Comparison of ENCODE assay signal across 13 mouse cellular contexts in genomic region chr5:43218847-43219132, GRCm38 (mm10). TPM values are rescaled to one million over a fixed set of nuclear protein-coding genes. Genes with fewer than 3 reads are reported as not detected.
DNase-seq lines count a peak whose midpoint lies in the region; ATAC-seq and TF ChIP-seq lines count a peak whose summit lies in the region.
"Had no signal": no experiment of that assay in that cellular context is flagged by ENCODE, and none has a peak within 500 bp of the region (broad histone marks: within the 10 kb centered on the region; RNA-seq: fewer than 3 reads in every experiment).

No protein-coding gene starts in this region.

- 2% methylated on average over 1 of the region's 1 CpGs for WGBS in heart, embryonic 14.5 days
- 26% methylated on average over 1 of the region's 1 CpGs for whole genome bisulfite sequencing in midbrain, embryonic 14.5 days
- 15% methylated on average over 1 of the region's 1 CpGs for WGBS in midbrain, embryonic 16.5 days
- 40% methylated on average over 1 of the region's 1 CpGs for WGBS in kidney, embryonic 15.5 days
- WGBS in stomach, embryonic 15.5 days, result 28% methylated on average over 1 of the region's 1 CpGs
- 82% methylated on average over 1 of the region's 1 CpGs for WGBS in limb, embryonic 10.5 days

- no peak for TF ChIP-seq CTCF in left cerebral cortex, adult 2 months (IDR thresholded peaks at IDR 0.05)

- H3K36me3 ChIP-seq in heart, embryonic 14.5 days (ENCODE audit: control insufficient read depth, insufficient read depth, low read length), result no peaks in the 10 kb centered on the region
- no peaks in the 10 kb centered on the region for H3K36me3 ChIP-seq in midbrain, embryonic 14.5 days (ENCODE audit: control insufficient read depth, insufficient read depth, low read length)
- no peaks in the 10 kb centered on the region for H3K36me3 ChIP-seq in midbrain, embryonic 16.5 days (ENCODE audit: control insufficient read depth, insufficient read depth, low read length)
- no peaks in the 10 kb centered on the region for H3K36me3 ChIP-seq in kidney, embryonic 15.5 days
- no peaks in the 10 kb centered on the region for H3K36me3 ChIP-seq in stomach, embryonic 15.5 days
- no peaks in the 10 kb centered on the region for H3K36me3 ChIP-seq in limb, embryonic 10.5 days
- H3K36me3 ChIP-seq: hindbrain, embryonic 12.5 days; limb, embryonic 15.5 days had no signal

- no peak overlapping the region for H3K4me3 ChIP-seq in heart, embryonic 14.5 days (ENCODE audit: control insufficient read depth in 1 of 2, insufficient read depth in 1 of 2, low read depth in 1 of 2, low read length in 2 of 2)
- no peak overlapping the region for H3K4me3 ChIP-seq in midbrain, embryonic 14.5 days (replicated peaks; ENCODE audit: low read depth, low read length)
- H3K4me3 ChIP-seq in midbrain, embryonic 16.5 days (ENCODE audit: low read depth, low read length), result no peak overlapping the region
- no peak overlapping the region for H3K4me3 ChIP-seq in kidney, embryonic 15.5 days (replicated peaks)
- H3K4me3 ChIP-seq in stomach, embryonic 15.5 days (replicated peaks), result no peak overlapping the region
- no peak overlapping the region for H3K4me3 ChIP-seq in left cerebral cortex, adult 2 months
- H3K4me3 ChIP-seq in limb, embryonic 10.5 days, result no peak overlapping the region
- H3K4me3 ChIP-seq: hindbrain, embryonic 12.5 days; limb, embryonic 15.5 days had no signal

- peak overlapping the region; percentile 7 to 44; a peak in 2 of 4 replicates for H3K27ac ChIP-seq in heart, embryonic 14.5 days (replicated peaks in 1 of 2; ENCODE audit: control insufficient read depth in 1 of 2, insufficient read depth in 1 of 2, low read depth in 2 of 2, low read length in 2 of 2)
- no peak overlapping the region for H3K27ac ChIP-seq in midbrain, embryonic 14.5 days (replicated peaks; ENCODE audit: low read depth, low read length)
- H3K27ac ChIP-seq in midbrain, embryonic 16.5 days (ENCODE audit: low read length), result no peak overlapping the region
- peak overlapping the region; percentile 41 for H3K27ac ChIP-seq in kidney, embryonic 15.5 days
- H3K27ac ChIP-seq in stomach, embryonic 15.5 days, result 0 out of 2 replicates have a peak overlapping the region, but pooled peaks have one; percentile 0
- H3K27ac ChIP-seq in left cerebral cortex, adult 2 months, result no peak overlapping the region
- H3K27ac ChIP-seq in limb, embryonic 10.5 days, result no peak overlapping the region
- H3K27ac ChIP-seq: hindbrain, embryonic 12.5 days had no signal

- no peak overlapping the region for H3K9ac ChIP-seq in heart, embryonic 14.5 days (ENCODE audit: low read length)
- H3K9ac ChIP-seq in midbrain, embryonic 14.5 days (replicated peaks; ENCODE audit: low read length), result no peak overlapping the region
- H3K9ac ChIP-seq in midbrain, embryonic 16.5 days (ENCODE audit: low read depth, low read length), result no peak overlapping the region
- H3K9ac ChIP-seq in kidney, embryonic 15.5 days, result no peak overlapping the region
- H3K9ac ChIP-seq in stomach, embryonic 15.5 days, result no peak overlapping the region
- H3K9ac ChIP-seq: hindbrain, embryonic 12.5 days; limb, embryonic 15.5 days had no signal

- H3K27me3 ChIP-seq in heart, embryonic 14.5 days (ENCODE audit: control insufficient read depth, insufficient read depth, low read length), result no peaks in the 10 kb centered on the region
- H3K27me3 ChIP-seq in midbrain, embryonic 14.5 days (ENCODE audit: control insufficient read depth, insufficient read depth, low read length), result no peaks in the 10 kb centered on the region
- no peaks in the 10 kb centered on the region for H3K27me3 ChIP-seq in midbrain, embryonic 16.5 days (ENCODE audit: control insufficient read depth, insufficient read depth, low read depth, low read length)
- no peaks in the 10 kb centered on the region for H3K27me3 ChIP-seq in kidney, embryonic 15.5 days
- H3K27me3 ChIP-seq in stomach, embryonic 15.5 days (replicated peaks), result no peaks in the 10 kb centered on the region
- H3K27me3 ChIP-seq in limb, embryonic 10.5 days (ENCODE audit: low read depth, poor library complexity, severe bottlenecking), result no peaks in the 10 kb centered on the region
- H3K27me3 ChIP-seq: hindbrain, embryonic 12.5 days; limb, embryonic 15.5 days had no signal

- no peak for ATAC-seq in heart, embryonic 14.5 days (ENCODE audit: insufficient number of reproducible peaks, insufficient read depth, low FRiP score, low read depth)
- no peak for ATAC-seq in midbrain, embryonic 14.5 days (ENCODE audit: low FRiP score, low TSS enrichment)
- ATAC-seq in midbrain, embryonic 16.5 days, result no peak
- peak; percentile 84 for ATAC-seq in kidney, embryonic 15.5 days (replicated peaks; ENCODE audit: low FRiP score)
- no peak; the same call in 1 of the 2 replicates for ATAC-seq in stomach, embryonic 15.5 days (ENCODE audit: insufficient read depth, low FRiP score, low read depth)
- ATAC-seq: CD4-positive, CD25-positive, alpha-beta regulatory T cell, adult 4 months had no signal

- no peak overlapping the region for H3K4me2 ChIP-seq in heart, embryonic 14.5 days (ENCODE audit: low read length)
- no peak overlapping the region for H3K4me2 ChIP-seq in midbrain, embryonic 14.5 days (ENCODE audit: low read length)
- no peak overlapping the region for H3K4me2 ChIP-seq in midbrain, embryonic 16.5 days (ENCODE audit: low read length)
- H3K4me2 ChIP-seq in kidney, embryonic 15.5 days, result no peak overlapping the region
- no peak overlapping the region for H3K4me2 ChIP-seq in stomach, embryonic 15.5 days
- H3K4me2 ChIP-seq: hindbrain, embryonic 12.5 days; limb, embryonic 15.5 days had no signal

- intact Hi-C loops in left cerebral cortex, adult 2 months (cut with DNase I), result no loop called here

- H3K9me3 ChIP-seq in heart, embryonic 14.5 days (ENCODE audit: control insufficient read depth, low read length), result no peaks in the 10 kb centered on the region
- no peaks in the 10 kb centered on the region for H3K9me3 ChIP-seq in midbrain, embryonic 14.5 days (ENCODE audit: control insufficient read depth, low read length)
- no peaks in the 10 kb centered on the region for H3K9me3 ChIP-seq in midbrain, embryonic 16.5 days (replicated peaks; ENCODE audit: control insufficient read depth, low read length, poor library complexity, severe bottlenecking)
- H3K9me3 ChIP-seq in kidney, embryonic 15.5 days (replicated peaks), result no peaks in the 10 kb centered on the region
- no peaks in the 10 kb centered on the region for H3K9me3 ChIP-seq in stomach, embryonic 15.5 days
- H3K9me3 ChIP-seq in limb, embryonic 10.5 days (replicated peaks), result no peaks in the 10 kb centered on the region
- H3K9me3 ChIP-seq: hindbrain, embryonic 12.5 days; limb, embryonic 15.5 days had no signal

- H3K4me1 ChIP-seq in heart, embryonic 14.5 days (ENCODE audit: control insufficient read depth in 2 of 2, insufficient read depth in 2 of 2, low read length in 2 of 2), result peaks cover 4 to 13% of the 10 kb centered on the region in 2 experiments
- no peaks in the 10 kb centered on the region for H3K4me1 ChIP-seq in midbrain, embryonic 14.5 days (ENCODE audit: control insufficient read depth, insufficient read depth, low read length)
- no peaks in the 10 kb centered on the region for H3K4me1 ChIP-seq in midbrain, embryonic 16.5 days (ENCODE audit: control insufficient read depth, insufficient read depth, low read length)
- H3K4me1 ChIP-seq in kidney, embryonic 15.5 days, result no peaks in the 10 kb centered on the region
- H3K4me1 ChIP-seq in stomach, embryonic 15.5 days, result 0 out of 2 replicates have a peak, but pooled peaks cover 4% of the 10 kb centered on the region
- no peaks in the 10 kb centered on the region for H3K4me1 ChIP-seq in limb, embryonic 10.5 days
- H3K4me1 ChIP-seq: hindbrain, embryonic 12.5 days; limb, embryonic 15.5 days had no signal

- no peak for DNase-seq in heart, adult 11 months
- DNase-seq in midbrain, embryonic 14.5 days, result peak; percentile 44
- DNase-seq in left cerebral cortex, adult 2 months (ENCODE audit: extremely low spot score in 1 of 2, low spot score in 2 of 2), result no peak
- no peak for DNase-seq in limb, embryonic 10.5 days (ENCODE audit: low spot score)
- DNase-seq: gastrocnemius, postnatal 14 days; layer of hippocampus, adult 9-11 months had no signal

RNA-seq across cellular contexts. Expression of gene Cpeb2, which starts 14.2 kb away (rescaled TPM):
- polyA plus RNA-seq in heart, embryonic 14.5 days (2014; fragmentation: Nextera tagmentation; extraction: Ambion mirVana), result 7.4 and 7.7 TPM in 2 replicates
- polyA plus RNA-seq in midbrain, embryonic 14.5 days (2014; fragmentation: Nextera tagmentation; extraction: Ambion mirVana), result 20.6 and 23.1 TPM in 2 replicates
- 15.3 and 15.7 TPM in 2 replicates for polyA plus RNA-seq in midbrain, embryonic 16.5 days (2015; fragmentation: Nextera tagmentation; extraction: Ambion mirVana)
- 1.4 and 1.6 TPM in 2 replicates for polyA plus RNA-seq in kidney, embryonic 15.5 days (2015; fragmentation: Nextera tagmentation; extraction: Ambion mirVana)
- polyA plus RNA-seq in stomach, embryonic 15.5 days (2015; fragmentation: Nextera tagmentation; extraction: Ambion mirVana), result 2.7 and 3.0 TPM in 2 replicates
- total RNA-seq in left cerebral cortex, adult 2 months (2021), result 10 to 100 TPM; 59.2 to 66.1 TPM
- 0.53 and 1.5 TPM in 2 replicates for polyA plus RNA-seq in limb, embryonic 10.5 days (2016; fragmentation: Nextera tagmentation; extraction: Ambion mirVana)

Comparison
In these comparisons a context has a peak if more than half of its experiments do, and no peak if none do; other contexts are left out.
1. H3K27ac ChIP-seq: peak in heart, embryonic 14.5 days (2 of 2), kidney, embryonic 15.5 days (single experiment) and stomach, embryonic 15.5 days (single experiment); none in midbrain, embryonic 14.5 days (single experiment), midbrain, embryonic 16.5 days (single experiment), left cerebral cortex, adult 2 months (single experiment) and limb, embryonic 10.5 days (single experiment).